Mouse (Mus musculus) stomach, embryonic 14.5 days (tissue): ENCODE results near the gene Bves. TPM values are rescaled to one million over a fixed set of nuclear protein-coding genes. Genes with fewer than 3 reads are reported as not detected.
A peak's percentile ranks its signal among the peaks of the same experiment; 100 is the strongest.
"Not testable (repeated sequence)": the region's sequence is repeated elsewhere in the genome, so short reads cannot be mapped to it uniquely, and the experiment has no call there.

ENCODE experiments used
- ATAC-seq: fragments of 200-750 bp; cut with Nextera tagmentation; 2 replicates; pipeline ENCODE4 v1.8.0; 2017; ENCODE audit warnings: low read depth, moderate TSS enrichment; ENCODE audit not compliant: insufficient number of reproducible peaks, insufficient read depth, low FRiP score
- H3K27ac ChIP-seq: fragments of 300-500 bp; sonication (generic); 2 replicates; pipeline ENCODE4 v1.5.1; 2014; ENCODE audit warnings: mild to moderate bottlenecking, low read length, moderate library complexity, mixed read lengths
- H3K27me3 ChIP-seq: fragments of 300-500 bp; sonication (generic); 2 replicates; pipeline ENCODE4 v1.6.1; 2014; ENCODE audit warnings: low read length, control low read depth, mixed read lengths; ENCODE audit not compliant: control insufficient read depth, insufficient read depth
- H3K36me3 ChIP-seq: fragments of 300-500 bp; sonication (generic); 2 replicates; pipeline ENCODE4 v1.6.1; 2014; ENCODE audit warnings: mild to moderate bottlenecking, control low read depth, low read length, moderate library complexity, mixed read lengths; ENCODE audit not compliant: control insufficient read depth, insufficient read depth
- H3K4me1 ChIP-seq: fragments of 300-500 bp; sonication (generic); 2 replicates; pipeline ENCODE4 v1.6.1; 2014; ENCODE audit warnings: low read length, control low read depth, mixed read lengths; ENCODE audit not compliant: control insufficient read depth, insufficient read depth
- H3K4me2 ChIP-seq: fragments of 300-500 bp; sonication (generic); replicated peaks from 2 replicates; pipeline ENCODE4 v1.6.1; 2014; ENCODE audit warnings: low read depth, low read length, control low read depth
- H3K4me3 ChIP-seq: fragments of 300-500 bp; sonication (generic); 2 replicates; pipeline ENCODE4 v1.5.1; 2014; ENCODE audit warnings: low read depth, low read length, control low read depth
- H3K9ac ChIP-seq: fragments of 300-500 bp; sonication (generic); replicated peaks from 2 replicates; pipeline ENCODE4 v1.6.1; 2014; ENCODE audit warnings: low read depth, mild to moderate bottlenecking, control low read depth, low read length, moderate library complexity, mixed read lengths
- H3K9me3 ChIP-seq: fragments of 300-500 bp; sonication (generic); 2 replicates; pipeline ENCODE4 v1.6.1; 2016; ENCODE audit warnings: low read depth, low read length, control low read depth; ENCODE audit not compliant: control insufficient read depth
- WGBS: fragments of 180-500 bp; shearing (Covaris S2); extraction: QIAGEN DNeasy Blood & Tissue Kit; methylation state at CpG from one replicate; pipeline ENCODE4 v1.1.7; 2014; 5-methylcytosine and 5-hydroxymethylcytosine counted together
- polyA plus RNA-seq: library from polyadenylated mRNA; unstranded; fragments of >200 nt; fragmentation: Nextera tagmentation; extraction: Ambion mirVana; gene quantifications from 2 replicates; pipeline ENCODE4 v1.2.1, GENCODE M21; 2014

The Bves gene
- polyA plus RNA-seq, 1 experiment from 2014 or later, result 7.4 TPM

- H3K9ac ChIP-seq, result no peak overlapping the region
- no peak overlapping the region for H3K4me2 ChIP-seq
- no peaks in the 10 kb centered on the region for H3K4me1 ChIP-seq
- no peak for ATAC-seq
- WGBS, result 69% methylated on average over 7 of the region's 7 CpGs
- no peaks in the 10 kb centered on the region for H3K36me3 ChIP-seq
- no peak overlapping the region for H3K27ac ChIP-seq
- H3K9me3 ChIP-seq, result no peaks in the 10 kb centered on the region
- H3K27me3 ChIP-seq, result 0 out of 2 replicates have a peak, but pooled peaks cover 3% of the 10 kb centered on the region
- no peak overlapping the region for H3K4me3 ChIP-seq
Measured at GRCm38 (mm10) chr10:45328196-45329000, 7.2 kb upstream of the Bves start.

- no peak overlapping the region for H3K27ac ChIP-seq
- peak overlapping the region; percentile 90 for H3K4me2 ChIP-seq
- no peaks in the 10 kb centered on the region for H3K36me3 ChIP-seq
- no peak for ATAC-seq
- H3K9ac ChIP-seq, result no peak overlapping the region
- H3K4me1 ChIP-seq, result no peaks in the 10 kb centered on the region
- H3K4me3 ChIP-seq, result peak overlapping the region; percentile 59
- H3K27me3 ChIP-seq, result 0 out of 2 replicates have a peak, but pooled peaks cover 7% of the 10 kb centered on the region
- WGBS, result 33% methylated on average over 7 of the region's 7 CpGs
- H3K9me3 ChIP-seq, result no peaks in the 10 kb centered on the region
Measured at GRCm38 (mm10) chr10:45334925-45335324, 647 bp upstream of the Bves start.

GRCm38 (mm10) chr10:45339106-45339505, 3.5 kb downstream of the Bves start:
- 75% methylated on average over 7 of the region's 7 CpGs for WGBS
- ATAC-seq, result no peak
- Histone ChIP-seq H3K27me3 (0 out of 2 replicates have a peak, but pooled peaks cover under 1% of the 10 kb centered on the region), H3K9me3 (no peaks in the 10 kb centered on the region), H3K4me1 (no peaks in the 10 kb centered on the region), H3K4me3 (no peak overlapping the region), H3K9ac (no peak overlapping the region), H3K27ac (no peak overlapping the region), H3K36me3 (no peaks in the 10 kb centered on the region), H3K4me2 (no peak overlapping the region)

GRCm38 (mm10) chr10:45344381-45344780, 8.8 kb downstream of the Bves start:
- 87% methylated on average over 4 of the region's 4 CpGs for WGBS
- H3K9ac ChIP-seq, result no peak overlapping the region
- no peaks in the 10 kb centered on the region for H3K27me3 ChIP-seq
- H3K36me3 ChIP-seq, result no peaks in the 10 kb centered on the region
- no peak overlapping the region for H3K4me3 ChIP-seq
- no peaks in the 10 kb centered on the region for H3K4me1 ChIP-seq
- no peaks in the 10 kb centered on the region for H3K9me3 ChIP-seq
- ATAC-seq, result no peak
- H3K27ac ChIP-seq, result no peak overlapping the region
- H3K4me2 ChIP-seq, result no peak overlapping the region

- Histone ChIP-seq H3K36me3 (no peaks in the 10 kb centered on the region), H3K27ac (no peak overlapping the region), H3K4me3 (no peak overlapping the region), H3K9me3 (no peaks in the 10 kb centered on the region), H3K27me3 (no peaks in the 10 kb centered on the region), H3K9ac (no peak overlapping the region), H3K4me1 (no peaks in the 10 kb centered on the region), H3K4me2 (no peak overlapping the region)
- no peak for ATAC-seq
- 79% methylated on average over 9 of the region's 9 CpGs for WGBS
Measured at GRCm38 (mm10) chr10:45345217-45345616, 9.6 kb downstream of the Bves start.

- not testable (repeated sequence) for H3K4me2 ChIP-seq, H3K9ac ChIP-seq, H3K27me3 ChIP-seq, H3K27ac ChIP-seq, H3K4me3 ChIP-seq, H3K9me3 ChIP-seq, ATAC-seq, H3K4me1 ChIP-seq, H3K36me3 ChIP-seq
- WGBS, result 90% methylated on average over 3 of the region's 3 CpGs
Measured at GRCm38 (mm10) chr10:45348143-45348542, 12.6 kb downstream of the Bves start.

GRCm38 (mm10) chr10:45356091-45356490, 20.5 kb downstream of the Bves start:
- H3K27ac ChIP-seq, result no peak overlapping the region
- no peaks in the 10 kb centered on the region for H3K27me3 ChIP-seq
- H3K4me1 ChIP-seq, result no peaks in the 10 kb centered on the region
- no peak overlapping the region for H3K4me2 ChIP-seq
- H3K36me3 ChIP-seq, result no peaks in the 10 kb centered on the region
- no peak for ATAC-seq
- H3K4me3 ChIP-seq, result no peak overlapping the region
- H3K9ac ChIP-seq, result no peak overlapping the region
- no peaks in the 10 kb centered on the region for H3K9me3 ChIP-seq
- WGBS, result 86% methylated on average over 6 of the region's 6 CpGs

- Histone ChIP-seq H3K9ac (no peak overlapping the region), H3K9me3 (no peaks in the 10 kb centered on the region), H3K4me3 (no peak overlapping the region), H3K36me3 (no peaks in the 10 kb centered on the region), H3K27me3 (no peaks in the 10 kb centered on the region), H3K27ac (no peak overlapping the region), H3K4me1 (no peaks in the 10 kb centered on the region), H3K4me2 (no peak overlapping the region)
- 35% methylated on average over 5 of the region's 5 CpGs for WGBS
- ATAC-seq, result no peak
Measured at GRCm38 (mm10) chr10:45363396-45363795, 27.8 kb downstream of the Bves start.
